Mouse (Mus musculus): ENCODE measurements at regions not wholly inside any gene's neighbourhood (a gene's known extent, or its start where the extent isn't known, plus 50 kb on each side); places are given as distances from the start of the nearest gene placed in this dataset.

- DNase-seq (ENCODE audit: extremely low read depth, insufficient read length, low spot score): peak; percentile 41
Measured at GRCm38 (mm10) chr3:121104571-121105407, 66.7 kb downstream of the Rwdd3 start.

- no peak for DNase-seq (ENCODE audit: extremely low read depth, insufficient read length, low spot score)
Measured at GRCm38 (mm10) chr3:121102871-121103270, 68.6 kb downstream of the Rwdd3 start.

- no peak for DNase-seq (ENCODE audit: extremely low read depth, insufficient read length, low spot score)
Measured at GRCm38 (mm10) chr3:121102120-121102519, 69.4 kb downstream of the Rwdd3 start.

GRCm38 (mm10) chr3:121100211-121100860 is 71.2 kb downstream of the Rwdd3 start:
- DNase-seq (ENCODE audit: extremely low read depth, insufficient read length, low spot score): no peak

- DNase-seq (ENCODE audit: extremely low read depth, insufficient read length, low spot score): no peak
Measured at GRCm38 (mm10) chr3:121093509-121093908, 78.0 kb downstream of the Rwdd3 start.

GRCm38 (mm10) chr3:121088724-121089123 is 82.8 kb downstream of the Rwdd3 start:
- DNase-seq (ENCODE audit: extremely low read depth, insufficient read length, low spot score): no peak

GRCm38 (mm10) chr3:121068676-121069075 is 102.8 kb downstream of the Rwdd3 start:
- DNase-seq (ENCODE audit: extremely low read depth, insufficient read length, low spot score): no peak

- no peak for DNase-seq (ENCODE audit: extremely low read depth, insufficient read length, low spot score)
Measured at GRCm38 (mm10) chr3:121035904-121036549, 135.5 kb downstream of the Rwdd3 start.

- DNase-seq (ENCODE audit: extremely low read depth, insufficient read length, low spot score): no peak
Measured at GRCm38 (mm10) chr3:121025546-121026157, 145.8 kb downstream of the Rwdd3 start.

- no peak for DNase-seq (ENCODE audit: extremely low read depth, insufficient read length, low spot score)
Measured at GRCm38 (mm10) chr3:121024810-121025209, 146.7 kb downstream of the Rwdd3 start.

- DNase-seq (ENCODE audit: extremely low read depth, insufficient read length, low spot score): no peak
Measured at GRCm38 (mm10) chr3:121021126-121021848, 150.2 kb downstream of the Rwdd3 start.

- no peak for DNase-seq (ENCODE audit: extremely low read depth, insufficient read length, low spot score)
Measured at GRCm38 (mm10) chr3:121009223-121009622, 162.3 kb downstream of the Rwdd3 start.

- DNase-seq (ENCODE audit: extremely low read depth, insufficient read length, low spot score): no peak
Measured at GRCm38 (mm10) chr3:120983556-120984270, 187.8 kb downstream of the Rwdd3 start.

GRCm38 (mm10) chr3:120982795-120983555 is 188.5 kb downstream of the Rwdd3 start:
- no peak for DNase-seq (ENCODE audit: extremely low read depth, insufficient read length, low spot score)

GRCm38 (mm10) chr3:120982218-120982617 is 189.3 kb downstream of the Rwdd3 start:
- no peak for DNase-seq (ENCODE audit: extremely low read depth, insufficient read length, low spot score)

- no peak for DNase-seq (ENCODE audit: extremely low read depth, insufficient read length, low spot score)
Measured at GRCm38 (mm10) chr3:120970746-120971466, 200.6 kb downstream of the Rwdd3 start.

- no peak for DNase-seq (ENCODE audit: extremely low read depth, insufficient read length, low spot score)
Measured at GRCm38 (mm10) chr3:120946906-120947305, 224.6 kb downstream of the Rwdd3 start.

GRCm38 (mm10) chr3:120934401-120934800 is 237.1 kb downstream of the Rwdd3 start:
- no peak for DNase-seq (ENCODE audit: extremely low read depth, insufficient read length, low spot score)

Data from 3134 (cell line).